ENCODE assay signal across 22 mouse cellular contexts in the genomic region with DNA sequence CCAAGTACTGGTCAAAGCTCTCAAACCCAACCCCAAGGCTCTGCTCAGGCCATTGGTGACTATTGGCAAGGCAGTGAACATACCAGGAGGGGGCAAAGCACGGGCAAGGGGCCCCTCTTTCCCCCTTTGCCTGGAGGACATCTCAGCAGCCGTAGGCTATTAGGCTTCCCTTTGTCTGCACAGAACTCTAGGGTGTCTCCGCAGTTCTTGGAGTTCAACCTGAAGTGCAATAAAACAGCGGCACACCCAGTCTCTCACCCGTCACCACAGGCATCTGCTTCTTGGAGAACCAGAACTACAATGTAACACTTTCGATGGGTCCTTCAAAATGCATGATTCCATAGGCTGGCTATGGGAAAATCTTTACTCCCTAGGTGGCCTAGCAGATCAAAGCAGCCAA.
"Had no signal": no experiment of that assay in that cellular context is flagged by ENCODE, and none has a peak within 500 bp of the region (broad histone marks: within the 10 kb centered on the region; RNA-seq: fewer than 3 reads in every experiment).

No protein-coding gene starts in this region.

- H3K4me3 ChIP-seq: kidney, embryonic 15.5 days; limb, embryonic 13.5 days; liver, embryonic 12.5 days; liver, embryonic 15.5 days; lung, embryonic 15.5 days; megakaryocyte, embryonic 14.5 days; midbrain, embryonic 10.5 days; midbrain, embryonic 13.5 days; myocyte; neural tube, embryonic 13.5 days had no signal

- H3K4me2 ChIP-seq: kidney, embryonic 15.5 days; limb, embryonic 13.5 days; liver, embryonic 12.5 days; liver, embryonic 15.5 days; lung, embryonic 15.5 days; midbrain, embryonic 13.5 days; neural tube, embryonic 13.5 days had no signal

- H3K9ac ChIP-seq: kidney, embryonic 15.5 days; limb, embryonic 13.5 days; liver, embryonic 12.5 days; liver, embryonic 15.5 days; lung, embryonic 15.5 days; midbrain, embryonic 13.5 days; neural tube, embryonic 13.5 days had no signal

- H3K9me3 ChIP-seq: kidney, embryonic 15.5 days; liver, embryonic 12.5 days; liver, embryonic 15.5 days; lung, embryonic 15.5 days; midbrain, embryonic 13.5 days; neural tube, embryonic 13.5 days had no signal

- DNase-seq: kidney, adult 8-10 months; kidney, postnatal 14 days; kidney, postnatal 4 days; left cerebral cortex, postnatal 4 days; liver; lung, adult 18-20 months; lung, postnatal 10 days; lung, postnatal 36 days; retina, postnatal 1 day; right cerebral cortex, postnatal 25 days; thymus, postnatal 25 days had no signal

- ATAC-seq: liver, embryonic 12.5 days; midbrain, embryonic 13.5 days; midbrain, embryonic 16.5 days had no signal

- H3K27ac ChIP-seq: kidney, embryonic 15.5 days; limb, embryonic 13.5 days; liver, embryonic 12.5 days; liver, embryonic 15.5 days; lung, embryonic 15.5 days; midbrain, embryonic 10.5 days; midbrain, embryonic 13.5 days; neural tube, embryonic 13.5 days had no signal

- H3K36me3 ChIP-seq: kidney, embryonic 15.5 days; limb, embryonic 13.5 days; liver, embryonic 12.5 days; liver, embryonic 15.5 days; lung, embryonic 15.5 days; midbrain, embryonic 10.5 days; midbrain, embryonic 13.5 days; neural tube, embryonic 13.5 days had no signal

- H3K4me1 ChIP-seq: kidney, embryonic 15.5 days; limb, embryonic 13.5 days; liver, embryonic 12.5 days; liver, embryonic 15.5 days; lung, embryonic 15.5 days; midbrain, embryonic 13.5 days; neural tube, embryonic 13.5 days had no signal

- H3K27me3 ChIP-seq: kidney, embryonic 15.5 days; limb, embryonic 13.5 days; liver, embryonic 12.5 days; liver, embryonic 15.5 days; lung, embryonic 15.5 days; midbrain, embryonic 13.5 days; neural tube, embryonic 13.5 days had no signal
